ENCODE assay signal across 29 mouse cellular contexts in genomic region chr19:30234416-30234815, GRCm38 (mm10). TPM values are rescaled to one million over a fixed set of nuclear protein-coding genes. Genes with fewer than 3 reads are reported as not detected.
"Had no signal": no experiment of that assay in that cellular context is flagged by ENCODE, and none has a peak within 500 bp of the region (broad histone marks: within the 10 kb centered on the region; RNA-seq: fewer than 3 reads in every experiment).

No protein-coding gene starts in this region.

- H3K4me1 ChIP-seq: heart, embryonic 12.5 days; hindbrain, embryonic 13.5 days; hindbrain, embryonic 15.5 days; kidney, embryonic 15.5 days; limb, embryonic 13.5 days; limb, embryonic 15.5 days; liver, embryonic 13.5 days; liver, embryonic 15.5 days had no signal

- H3K4me3 ChIP-seq: heart, embryonic 12.5 days; hindbrain, embryonic 13.5 days; hindbrain, embryonic 15.5 days; kidney, embryonic 15.5 days; limb, embryonic 13.5 days; limb, embryonic 15.5 days; liver, embryonic 13.5 days; liver, embryonic 15.5 days had no signal

- H3K9me3 ChIP-seq: heart, embryonic 12.5 days; hindbrain, embryonic 13.5 days; hindbrain, embryonic 15.5 days; kidney, embryonic 15.5 days; limb, embryonic 13.5 days; limb, embryonic 15.5 days; liver, embryonic 13.5 days; liver, embryonic 15.5 days had no signal

- DNase-seq: forebrain, postnatal 0 days; gastrocnemius, postnatal 14 days; gastrocnemius, postnatal 36 days; heart, adult 18-20 months; heart, postnatal 10 days; kidney, adult 11 months; kidney, adult 2 months; kidney, adult 9 months; kidney, postnatal 14 days; kidney, postnatal 36 days; layer of hippocampus, adult 9-11 months; layer of hippocampus, postnatal 36 days; left cerebral cortex, postnatal 4 days; liver, embryonic 13.5 days had no signal

- ATAC-seq: forebrain, postnatal 0 days; hindbrain, postnatal 0 days; intestine, embryonic 16.5 days had no signal

- H3K27ac ChIP-seq: hindbrain, embryonic 13.5 days; hindbrain, embryonic 15.5 days; hindbrain, postnatal 0 days; kidney, embryonic 15.5 days; kidney, postnatal 0 days; limb, embryonic 13.5 days; limb, embryonic 15.5 days; liver, embryonic 13.5 days; liver, embryonic 15.5 days had no signal

- H3K4me2 ChIP-seq: heart, embryonic 12.5 days; hindbrain, embryonic 13.5 days; hindbrain, embryonic 15.5 days; kidney, embryonic 15.5 days; limb, embryonic 13.5 days; limb, embryonic 15.5 days; liver, embryonic 13.5 days; liver, embryonic 15.5 days had no signal

- H3K9ac ChIP-seq: forebrain, postnatal 0 days; heart, embryonic 12.5 days; hindbrain, embryonic 13.5 days; hindbrain, embryonic 15.5 days; kidney, embryonic 15.5 days; limb, embryonic 13.5 days; limb, embryonic 15.5 days; liver, embryonic 13.5 days; liver, embryonic 15.5 days had no signal

- H3K36me3 ChIP-seq: heart, embryonic 12.5 days; hindbrain, embryonic 13.5 days; hindbrain, embryonic 15.5 days; kidney, embryonic 15.5 days; limb, embryonic 13.5 days; limb, embryonic 15.5 days; liver, embryonic 13.5 days; liver, embryonic 15.5 days had no signal

- H3K27me3 ChIP-seq: heart, embryonic 12.5 days; hindbrain, embryonic 13.5 days; hindbrain, embryonic 15.5 days; kidney, embryonic 15.5 days; limb, embryonic 13.5 days; limb, embryonic 15.5 days; liver, embryonic 13.5 days; liver, embryonic 15.5 days had no signal

RNA-seq across cellular contexts. Expression of gene Mbl2, which starts 1.7 kb away (rescaled TPM):
- polyA plus RNA-seq: forebrain, postnatal 0 days; gonadal fat pad, adult 2 months; heart, embryonic 12.5 days; heart, embryonic 14.5 days; heart, embryonic 16.5 days; hindbrain, embryonic 11.5 days; kidney, embryonic 15.5 days; kidney, postnatal 0 days; limb, embryonic 11.5 days; limb, embryonic 13.5 days; limb, embryonic 15.5 days had no signal
